Mouse (Mus musculus) thymus, adult 2 months (tissue): Measurements from ENCODE around the gene Scrg1. TPM values are rescaled to one million over a fixed set of nuclear protein-coding genes. Genes with fewer than 3 reads are reported as not detected.

Experiments
- DNase-seq: peaks from one replicate; pipeline ENCODE4 v3.0.0; 2021
- H3K27ac ChIP-seq: fragments of 200-500 bp; 2 replicates; pipeline ENCODE4 v1.5.1; 2012; ENCODE audit warnings: low read length, control low read depth; ENCODE audit not compliant: control insufficient read depth, insufficient read depth
- H3K27me3 ChIP-seq: fragments of 200-500 bp; 2 replicates; pipeline ENCODE4 v1.6.1; 2012; ENCODE audit warnings: mild to moderate bottlenecking, low read length, moderate library complexity, mixed read lengths; ENCODE audit not compliant: control insufficient read depth, insufficient read depth
- H3K36me3 ChIP-seq: fragments of 200-500 bp; 2 replicates; pipeline ENCODE4 v1.6.1; 2012; ENCODE audit warnings: mild to moderate bottlenecking, low read length, moderate library complexity; ENCODE audit not compliant: control insufficient read depth, insufficient read depth
- H3K4me1 ChIP-seq: fragments of 200-500 bp; replicated peaks from 2 replicates; pipeline ENCODE4 v1.6.1; 2012; ENCODE audit warnings: low read length; ENCODE audit not compliant: control insufficient read depth, insufficient read depth
- H3K4me3 ChIP-seq: fragments of 200-500 bp; 2 replicates; pipeline ENCODE4 v1.5.1; 2012; ENCODE audit warnings: mild to moderate bottlenecking, low read length, control low read depth, moderate library complexity; ENCODE audit not compliant: control insufficient read depth, insufficient read depth
- CTCF ChIP-seq: fragments of 200-500 bp; IDR thresholded peaks from 2 replicates; pipeline ENCODE4 v1.5.1; 2012; ENCODE audit warnings: mild to moderate bottlenecking, control low read depth, low read length, moderate library complexity, borderline replicate concordance; ENCODE audit not compliant: control insufficient read depth, poor library complexity, insufficient read depth; ENCODE audit errors: extremely low read depth
- POLR2A ChIP-seq: fragments of 200-500 bp; IDR thresholded peaks from 2 replicates; pipeline ENCODE4 v1.6.1; 2012; ENCODE audit warnings: mild to moderate bottlenecking, low read length, control low read depth, moderate library complexity; ENCODE audit not compliant: control insufficient read depth, poor library complexity, insufficient read depth; ENCODE audit errors: extremely low read depth
- WGBS: fragments of 180-500 bp; shearing (Covaris S2); methylation state at CpG from one replicate; pipeline ENCODE4 v1.1.7; 2018; 5-methylcytosine and 5-hydroxymethylcytosine counted together
- polyA plus RNA-seq: library from polyadenylated mRNA; depleted of rRNA; stranded (reverse); fragments of >200 nt; gene quantifications from 2 replicates; pipeline ENCODE4 v1.2.3, GENCODE M21; 2012

Gene Scrg1
- polyA plus RNA-seq, 1 experiment = 0.16 TPM

- Histone ChIP-seq H3K27me3 (no peaks in the 10 kb centered on the region), H3K27ac (peak within 1 kb of the TSS; percentile 81), H3K36me3 (no peaks in the 10 kb centered on the region), H3K4me3 (peak within 1 kb of the TSS; percentile 90), H3K4me1 (0 out of 2 replicates have a peak, but pooled peaks cover 2% of the 10 kb centered on the region)
- peak; percentile 78 for TF ChIP-seq POLR2A
- no peak for TF ChIP-seq CTCF
- peak; percentile 99 for DNase-seq
- WGBS = under 1% methylated on average over 66 of the region's 66 CpGs
These were observed 31.9 kb downstream of the Scrg1 start, which contains the start of gene Sap30 for GRCm38 (mm10) chr8:57487441-57488155. Gene Sap30, minus strand, starts transcription at chr8:57487860.

GRCm38 (mm10) chr8:57488312-57488765 lies 32.6 kb downstream of the Scrg1 start:
- TF ChIP-seq POLR2A = no peak
- no peak for TF ChIP-seq CTCF
- DNase-seq = peak; percentile 69
- no peaks in the 10 kb centered on the region for H3K27me3 ChIP-seq
- 0 out of 2 replicates have a peak, but pooled peaks cover 2% of the 10 kb centered on the region for H3K4me1 ChIP-seq
- peak overlapping the region; percentile 72 for H3K4me3 ChIP-seq
- WGBS = under 1% methylated on average over 25 of the region's 25 CpGs
- H3K27ac ChIP-seq = peak overlapping the region; percentile 81
- H3K36me3 ChIP-seq = no peaks in the 10 kb centered on the region

GRCm38 (mm10) chr8:57489366-57489765 lies 33.6 kb downstream of the Scrg1 start:
- WGBS = 98% methylated on average over 1 of the region's 1 CpGs
- no peaks in the 10 kb centered on the region for H3K36me3 ChIP-seq

GRCm38 (mm10) chr8:57489896-57490295 lies 34.2 kb downstream of the Scrg1 start:
- H3K36me3 ChIP-seq = no peaks in the 10 kb centered on the region
- TF ChIP-seq CTCF (no peak), POLR2A (no peak)
- H3K27me3 ChIP-seq = no peaks in the 10 kb centered on the region
- H3K4me1 ChIP-seq = 0 out of 2 replicates have a peak, but pooled peaks cover 2% of the 10 kb centered on the region
- DNase-seq = no peak
- no peak overlapping the region for H3K4me3 ChIP-seq
- H3K27ac ChIP-seq = no peak overlapping the region

More at GRCm38 (mm10) chr8:57489366-57489765, 33.6 kb downstream of the Scrg1 start:
- DNase-seq = no peak
- H3K4me3 ChIP-seq = no peak overlapping the region
- no peak for TF ChIP-seq POLR2A
- no peak overlapping the region for H3K27ac ChIP-seq
- H3K27me3 ChIP-seq = no peaks in the 10 kb centered on the region
- H3K4me1 ChIP-seq = 0 out of 2 replicates have a peak, but pooled peaks cover 2% of the 10 kb centered on the region

- no peaks in the 10 kb centered on the region for H3K4me1 ChIP-seq
- DNase-seq = no peak
- no peaks in the 10 kb centered on the region for H3K36me3 ChIP-seq
- H3K4me3 ChIP-seq = no peak overlapping the region
- WGBS = 96% methylated on average over 4 of the region's 4 CpGs
- H3K27ac ChIP-seq = no peak overlapping the region
- H3K27me3 ChIP-seq = no peaks in the 10 kb centered on the region
- TF ChIP-seq CTCF (no peak), POLR2A (no peak)
These were observed 36.1 kb downstream of the Scrg1 start for GRCm38 (mm10) chr8:57491873-57492272.

- DNase-seq = no peak
- TF ChIP-seq CTCF = no peak
- no peak for TF ChIP-seq POLR2A
- 95% methylated on average over 8 of the region's 8 CpGs for WGBS
- H3K27me3 ChIP-seq = no peaks in the 10 kb centered on the region
- H3K4me3 ChIP-seq = no peak overlapping the region
- H3K36me3 ChIP-seq = no peaks in the 10 kb centered on the region
- H3K4me1 ChIP-seq = no peaks in the 10 kb centered on the region
- H3K27ac ChIP-seq = no peak overlapping the region
These were observed 42.7 kb downstream of the Scrg1 start for GRCm38 (mm10) chr8:57498494-57498846.
